Mouse (Mus musculus) stomach, embryonic 14.5 days (tissue): ENCODE data around the gene P2rx1. TPM values are rescaled to one million over a fixed set of nuclear protein-coding genes. Genes with fewer than 3 reads are reported as not detected.

ENCODE experiments used
- ATAC-seq: fragments of 200-750 bp; cut with Nextera tagmentation; 2 replicates; pipeline ENCODE4 v1.8.0; 2017; ENCODE audit warnings: low read depth, moderate TSS enrichment; ENCODE audit not compliant: insufficient number of reproducible peaks, insufficient read depth, low FRiP score
- H3K27ac ChIP-seq: fragments of 300-500 bp; sonication (generic); 2 replicates; pipeline ENCODE4 v1.5.1; 2014; ENCODE audit warnings: mild to moderate bottlenecking, low read length, moderate library complexity, mixed read lengths
- H3K27me3 ChIP-seq: fragments of 300-500 bp; sonication (generic); 2 replicates; pipeline ENCODE4 v1.6.1; 2014; ENCODE audit warnings: low read length, control low read depth, mixed read lengths; ENCODE audit not compliant: control insufficient read depth, insufficient read depth
- H3K36me3 ChIP-seq: fragments of 300-500 bp; sonication (generic); 2 replicates; pipeline ENCODE4 v1.6.1; 2014; ENCODE audit warnings: mild to moderate bottlenecking, control low read depth, low read length, moderate library complexity, mixed read lengths; ENCODE audit not compliant: control insufficient read depth, insufficient read depth
- H3K4me1 ChIP-seq: fragments of 300-500 bp; sonication (generic); 2 replicates; pipeline ENCODE4 v1.6.1; 2014; ENCODE audit warnings: low read length, control low read depth, mixed read lengths; ENCODE audit not compliant: control insufficient read depth, insufficient read depth
- H3K4me2 ChIP-seq: fragments of 300-500 bp; sonication (generic); replicated peaks from 2 replicates; pipeline ENCODE4 v1.6.1; 2014; ENCODE audit warnings: low read depth, low read length, control low read depth
- H3K4me3 ChIP-seq: fragments of 300-500 bp; sonication (generic); 2 replicates; pipeline ENCODE4 v1.5.1; 2014; ENCODE audit warnings: low read depth, low read length, control low read depth
- H3K9ac ChIP-seq: fragments of 300-500 bp; sonication (generic); replicated peaks from 2 replicates; pipeline ENCODE4 v1.6.1; 2014; ENCODE audit warnings: low read depth, mild to moderate bottlenecking, control low read depth, low read length, moderate library complexity, mixed read lengths
- H3K9me3 ChIP-seq: fragments of 300-500 bp; sonication (generic); 2 replicates; pipeline ENCODE4 v1.6.1; 2016; ENCODE audit warnings: low read depth, low read length, control low read depth; ENCODE audit not compliant: control insufficient read depth
- WGBS: fragments of 180-500 bp; shearing (Covaris S2); extraction: QIAGEN DNeasy Blood & Tissue Kit; methylation state at CpG from one replicate; pipeline ENCODE4 v1.1.7; 2014; 5-methylcytosine and 5-hydroxymethylcytosine counted together
- polyA plus RNA-seq: library from polyadenylated mRNA; unstranded; fragments of >200 nt; fragmentation: Nextera tagmentation; extraction: Ambion mirVana; gene quantifications from 2 replicates; pipeline ENCODE4 v1.2.1, GENCODE M21; 2014

Gene P2rx1
- polyA plus RNA-seq, 1 experiment from 2014 or later, result 2.2 TPM

DNA sequence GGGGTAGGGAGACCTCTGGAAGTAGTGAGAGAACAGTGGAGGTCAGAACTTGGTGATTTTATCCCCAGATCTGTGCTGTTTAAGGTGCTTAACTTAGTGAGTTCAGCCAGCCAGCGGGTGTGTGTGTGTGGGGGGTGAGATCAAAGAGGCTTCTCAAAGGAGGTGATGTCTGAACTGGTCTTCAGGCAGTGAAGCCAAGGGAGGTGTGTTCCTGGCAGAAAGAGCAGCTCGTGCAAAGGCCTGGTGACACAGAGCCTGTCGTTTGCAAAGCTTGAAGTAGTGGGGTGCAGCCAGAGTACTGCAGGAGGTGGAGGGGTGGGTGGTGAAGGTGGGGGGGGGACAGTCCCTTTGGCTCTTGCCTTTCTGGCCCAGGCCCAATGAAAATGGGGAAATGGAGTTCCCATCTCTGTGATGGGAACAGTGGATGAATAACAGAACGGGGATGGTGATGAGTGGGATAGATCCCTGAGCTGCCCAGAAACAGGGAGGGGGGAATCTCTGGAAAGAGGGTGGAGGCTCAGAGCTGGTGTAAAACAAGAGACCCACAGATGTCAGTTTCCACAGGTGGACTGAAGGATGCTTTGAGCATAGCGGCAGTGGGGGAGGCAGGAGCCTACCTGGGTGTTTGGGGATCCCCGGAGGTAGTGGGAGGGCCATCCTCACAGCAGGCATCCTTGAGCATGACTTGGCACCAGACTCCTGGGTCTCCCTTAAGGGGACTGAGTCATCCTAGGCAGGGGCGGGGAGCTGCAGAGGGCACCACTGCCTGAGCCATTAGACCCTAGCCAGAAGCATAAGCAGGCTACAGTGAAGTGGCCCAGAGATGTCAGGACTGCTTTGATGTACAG, 22.3 kb downstream of the P2rx1 start:
- Histone ChIP-seq H3K9me3 (no peaks in the 10 kb centered on the region), H3K9ac (no peak overlapping the region), H3K27ac (no peak overlapping the region), H3K4me1 (peaks cover 21% of the 10 kb centered on the region; the same call in 1 of the 2 replicates), H3K27me3 (no peaks in the 10 kb centered on the region), H3K36me3 (no peaks in the 10 kb centered on the region), H3K4me3 (no peak overlapping the region), H3K4me2 (no peak overlapping the region)
- no peak for ATAC-seq
- WGBS, result 58% methylated on average over 7 of the region's 7 CpGs

DNA sequence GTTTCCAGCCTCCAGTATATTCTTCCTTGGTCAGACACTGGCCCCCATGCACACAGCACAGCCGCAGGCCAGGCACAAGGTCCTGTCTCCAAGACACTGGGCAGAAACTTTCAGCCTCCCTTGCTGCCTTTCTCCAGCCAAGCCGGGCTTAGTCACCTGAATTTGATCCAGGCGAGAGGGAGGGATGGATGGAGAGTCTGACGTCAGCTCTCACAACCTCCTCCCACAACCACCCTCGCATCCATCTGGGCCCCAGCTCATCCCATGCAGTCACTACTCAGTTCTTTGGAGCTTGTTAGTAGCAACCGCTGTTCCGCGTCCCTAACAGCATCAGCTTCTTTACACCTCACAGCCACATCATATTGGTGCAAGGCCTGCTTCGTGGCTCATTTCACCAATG, 24.2 kb downstream of the P2rx1 start:
- no peaks in the 10 kb centered on the region for H3K27me3 ChIP-seq
- no peak overlapping the region for H3K27ac ChIP-seq
- H3K4me1 ChIP-seq, result peaks cover 21% of the 10 kb centered on the region; the same call in 1 of the 2 replicates
- H3K4me2 ChIP-seq, result no peak overlapping the region
- H3K36me3 ChIP-seq, result no peaks in the 10 kb centered on the region
- no peak overlapping the region for H3K4me3 ChIP-seq
- no peak overlapping the region for H3K9ac ChIP-seq
- 52% methylated on average over 9 of the region's 9 CpGs for WGBS
- H3K9me3 ChIP-seq, result no peaks in the 10 kb centered on the region
- no peak for ATAC-seq

DNA sequence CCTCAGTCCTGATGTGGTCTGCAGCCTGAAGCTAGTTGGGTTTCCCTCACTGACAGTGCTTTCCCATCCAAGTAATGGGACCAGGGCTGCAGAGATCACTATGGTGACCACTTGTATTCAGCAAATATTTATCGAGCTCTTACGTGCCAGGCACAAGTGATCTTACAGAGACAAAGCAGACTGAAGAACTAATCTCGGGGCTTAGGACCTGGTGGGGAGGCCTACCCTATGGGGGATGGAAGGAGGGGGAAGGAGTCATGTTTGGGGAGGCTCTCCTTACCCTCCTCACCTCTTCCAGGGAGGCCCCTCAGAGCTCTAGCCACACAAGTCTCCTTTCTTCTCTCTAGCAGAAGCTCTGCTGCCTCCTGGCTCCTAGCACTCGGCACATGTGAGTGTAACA, 24.9 kb downstream of the P2rx1 start:
- Histone ChIP-seq H3K4me1 (peaks cover 21% of the 10 kb centered on the region; the same call in 1 of the 2 replicates), H3K9me3 (no peaks in the 10 kb centered on the region), H3K4me2 (no peak overlapping the region), H3K27me3 (no peaks in the 10 kb centered on the region), H3K36me3 (no peaks in the 10 kb centered on the region), H3K9ac (no peak overlapping the region), H3K4me3 (no peak overlapping the region), H3K27ac (no peak overlapping the region; the same call in 1 of the 2 replicates)
- no peak for ATAC-seq
- 46% methylated on average over 4 of the region's 4 CpGs for WGBS

DNA sequence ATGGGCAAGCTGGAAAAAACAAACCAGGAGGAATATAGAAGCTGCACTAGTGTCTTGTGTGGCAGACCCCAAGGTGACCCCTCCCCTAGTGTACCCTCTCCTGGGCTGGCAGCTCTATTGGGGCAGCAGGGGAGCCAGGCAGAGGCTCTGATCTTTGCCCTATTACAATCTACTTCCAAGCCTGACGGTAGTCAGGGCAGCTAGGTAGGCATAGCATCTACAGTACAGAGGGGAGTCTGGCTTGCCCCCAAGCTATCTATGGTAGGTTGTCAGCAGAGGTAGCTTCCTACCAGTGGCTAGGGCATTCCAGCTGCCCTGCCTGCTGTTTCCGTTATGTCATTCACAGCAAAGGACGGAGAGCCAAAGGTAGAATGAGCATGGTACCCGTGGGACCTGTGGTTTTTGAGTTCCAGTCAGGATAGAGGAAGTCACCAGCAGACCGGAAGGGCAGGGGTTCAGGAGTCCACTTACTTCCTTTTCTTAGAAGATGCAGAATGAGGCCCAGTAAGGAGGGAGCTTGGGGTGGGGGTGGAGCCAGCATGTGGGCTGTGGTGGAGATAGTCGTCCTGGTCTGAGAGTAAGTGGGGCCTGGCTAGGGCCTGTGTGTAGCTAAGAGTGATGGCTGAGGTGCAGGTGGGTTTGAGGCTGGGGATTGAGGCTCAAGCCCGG, 25.5 kb downstream of the P2rx1 start:
- H3K4me3 ChIP-seq, result no peak overlapping the region
- no peak overlapping the region for H3K9ac ChIP-seq
- H3K27ac ChIP-seq, result no peak overlapping the region; the same call in 1 of the 2 replicates
- H3K36me3 ChIP-seq, result no peaks in the 10 kb centered on the region
- WGBS, result 55% methylated on average over 7 of the region's 7 CpGs
- H3K27me3 ChIP-seq, result no peaks in the 10 kb centered on the region
- H3K9me3 ChIP-seq, result no peaks in the 10 kb centered on the region
- H3K4me1 ChIP-seq, result peaks cover 20% of the 10 kb centered on the region; the same call in 1 of the 2 replicates
- no peak overlapping the region for H3K4me2 ChIP-seq
- no peak for ATAC-seq

DNA sequence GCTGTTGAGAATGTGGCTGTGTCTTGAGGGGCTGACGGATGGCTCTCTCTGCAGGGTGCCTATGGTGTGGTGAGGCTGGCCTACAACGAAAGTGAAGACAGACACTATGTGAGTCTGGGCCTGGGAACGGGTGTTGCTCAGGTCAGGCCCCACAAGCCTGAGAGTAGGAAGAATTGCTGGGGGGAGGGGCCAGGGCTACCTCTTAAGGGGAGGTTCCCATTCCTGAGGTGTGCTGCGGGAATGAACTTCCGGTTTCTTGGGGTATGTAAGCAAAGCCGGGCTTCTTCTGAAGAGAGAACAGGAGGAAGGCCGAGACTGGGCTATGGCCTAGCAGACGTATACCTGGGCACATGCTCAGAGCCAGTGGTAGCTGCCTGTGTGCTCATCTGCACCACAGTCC, 28.1 kb downstream of the P2rx1 start:
- Histone ChIP-seq H3K4me1 (peaks cover 18% of the 10 kb centered on the region; the same call in 1 of the 2 replicates), H3K4me2 (0 out of 2 replicates have a peak overlapping the region, but pooled peaks have one; percentile 5), H3K27me3 (no peaks in the 10 kb centered on the region), H3K36me3 (no peaks in the 10 kb centered on the region), H3K9me3 (no peaks in the 10 kb centered on the region), H3K9ac (no peak overlapping the region), H3K4me3 (no peak overlapping the region), H3K27ac (no peak overlapping the region)
- no peak for ATAC-seq
- WGBS, result 34% methylated on average over 8 of the region's 8 CpGs

DNA sequence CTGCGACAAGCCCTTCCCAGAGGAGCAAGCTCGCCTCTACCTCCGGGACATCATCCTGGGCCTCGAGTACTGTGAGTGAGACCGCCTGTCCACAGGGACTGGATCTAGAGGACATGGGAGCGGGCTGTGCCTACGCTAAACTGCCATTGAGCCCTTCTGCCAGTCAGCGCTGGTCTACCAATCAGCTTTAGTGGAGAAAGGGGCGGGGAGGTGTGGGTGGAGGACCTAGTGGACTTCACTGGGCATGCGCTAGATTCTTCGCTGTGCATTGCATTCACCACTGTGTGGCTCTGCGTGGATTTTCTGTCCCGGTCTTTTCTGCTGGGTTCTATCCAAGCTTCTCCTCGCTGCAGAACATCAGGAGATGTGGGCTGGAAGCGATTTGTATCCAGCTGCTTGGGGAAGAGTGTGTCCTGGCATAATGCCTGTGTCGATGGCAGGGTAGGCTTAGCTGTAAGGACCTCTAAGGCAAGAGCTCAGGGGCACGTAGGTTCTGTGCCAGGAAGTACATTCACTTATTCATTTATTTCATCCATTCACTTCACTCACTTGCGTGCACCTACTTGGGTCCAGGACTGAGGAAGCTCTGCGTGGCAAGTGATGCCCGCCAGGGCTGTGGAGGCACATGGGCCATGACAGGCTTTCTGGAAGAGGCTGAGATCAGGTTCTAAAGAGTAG, 32.1 kb downstream of the P2rx1 start:
- WGBS, result 22% methylated on average over 20 of the region's 20 CpGs

DNA sequence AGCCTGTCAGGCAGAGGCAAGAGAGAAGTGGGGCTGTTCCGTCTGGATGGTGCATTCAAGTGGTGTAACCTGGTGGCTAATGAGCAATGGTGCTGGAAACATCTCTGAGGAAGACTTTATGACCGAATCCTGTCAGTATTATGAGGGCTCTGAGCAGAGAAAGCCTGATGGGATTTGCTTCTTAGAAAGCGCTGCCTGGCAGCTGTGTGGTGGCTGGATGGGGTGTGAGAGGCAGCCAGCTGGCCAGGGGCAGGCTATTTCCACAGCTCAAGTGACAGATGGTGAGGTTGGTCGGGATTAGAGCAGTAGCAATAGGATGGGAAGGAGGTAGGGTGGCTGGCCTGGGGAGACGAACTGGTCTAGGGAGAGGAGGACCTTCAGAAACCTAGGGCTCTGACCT, 32.6 kb downstream of the P2rx1 start:
- Histone ChIP-seq H3K36me3 (peaks cover 1% of the 10 kb centered on the region; the same call in 1 of the 2 replicates), H3K4me1 (0 out of 2 replicates have a peak, but pooled peaks cover 4% of the 10 kb centered on the region), H3K4me2 (peak overlapping the region; percentile 57; the same call in 1 of the 2 replicates), H3K4me3 (no peak overlapping the region), H3K27me3 (no peaks in the 10 kb centered on the region), H3K9ac (no peak overlapping the region), H3K9me3 (no peaks in the 10 kb centered on the region), H3K27ac (peak overlapping the region; percentile 74)
- WGBS, result 66% methylated on average over 5 of the region's 5 CpGs
- no peak for ATAC-seq

More for the DNA sequence above, 32.1 kb downstream of the P2rx1 start:
- Histone ChIP-seq H3K27me3 (no peaks in the 10 kb centered on the region), H3K4me2 (peak overlapping the region; percentile 57), H3K9ac (no peak overlapping the region), H3K9me3 (no peaks in the 10 kb centered on the region), H3K36me3 (no peaks in the 10 kb centered on the region), H3K4me3 (peak overlapping the region; percentile 24), H3K27ac (peak overlapping the region; percentile 74), H3K4me1 (0 out of 2 replicates have a peak, but pooled peaks cover 4% of the 10 kb centered on the region)
- peak; percentile 90 for ATAC-seq

DNA sequence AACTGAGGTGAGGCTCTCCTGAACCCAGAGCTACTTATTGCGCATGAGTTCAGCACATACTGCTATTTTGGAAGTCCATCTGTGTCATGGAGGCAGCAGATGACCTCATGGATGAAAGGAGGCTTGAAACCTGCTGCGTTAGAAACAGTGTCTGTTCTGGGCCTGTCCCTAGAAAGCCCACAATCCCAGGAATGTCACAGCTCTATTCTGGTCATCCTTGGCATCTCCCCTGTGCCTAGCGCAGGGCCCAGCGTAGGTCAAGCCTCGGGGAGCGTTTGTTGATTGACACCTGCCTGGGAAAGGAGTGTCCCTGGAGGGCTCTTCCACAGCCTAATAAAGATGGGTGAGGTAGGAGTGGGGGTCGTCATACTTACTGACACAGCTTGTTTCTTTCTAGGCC, 37.2 kb downstream of the P2rx1 start:
- no peak overlapping the region for H3K4me3 ChIP-seq
- H3K4me2 ChIP-seq, result no peak overlapping the region
- H3K4me1 ChIP-seq, result 0 out of 2 replicates have a peak, but pooled peaks cover 3% of the 10 kb centered on the region
- no peak overlapping the region for H3K27ac ChIP-seq
- H3K27me3 ChIP-seq, result no peaks in the 10 kb centered on the region
- no peak for ATAC-seq
- no peak overlapping the region for H3K9ac ChIP-seq
- WGBS, result 79% methylated on average over 7 of the region's 7 CpGs
- peaks cover 2% of the 10 kb centered on the region; the same call in 1 of the 2 replicates for H3K36me3 ChIP-seq
- no peaks in the 10 kb centered on the region for H3K9me3 ChIP-seq
